Mouse (Mus musculus): ENCODE measurements around the gene Ttc7. TPM values are rescaled to one million over a fixed set of nuclear protein-coding genes. Genes with fewer than 3 reads are reported as not detected.
A peak's percentile ranks its signal among the peaks of the same experiment; 100 is the strongest.

The Ttc7 gene
- polyA plus RNA-seq, 1 experiment from 2014 or later, result 5.8 TPM

DNA sequence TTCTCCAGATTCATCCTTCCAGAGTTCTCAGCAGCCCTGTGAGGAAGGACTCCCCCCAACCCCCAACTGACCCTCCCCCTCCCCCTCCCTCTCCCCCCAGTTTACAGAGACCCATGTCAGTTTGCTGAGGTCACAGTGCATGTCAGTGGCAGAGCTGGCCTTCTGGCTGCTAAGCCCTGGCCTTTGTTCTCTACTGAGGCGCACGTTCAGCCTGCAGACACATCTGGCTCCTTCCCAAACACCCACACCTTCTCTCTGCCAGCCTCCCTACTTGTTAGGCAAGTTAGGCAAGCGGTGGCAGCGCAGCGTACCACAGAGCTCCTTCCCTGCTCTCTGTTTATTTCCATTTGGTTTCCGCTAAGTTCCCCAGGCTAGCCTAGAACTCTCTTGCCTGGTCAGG, 94.8 kb downstream of the Ttc7 start:
- WGBS, result 43% methylated on average over 6 of the region's 6 CpGs
- no peak for ATAC-seq (ENCODE audit: insufficient number of reproducible peaks, insufficient read depth, low FRiP score, low TSS enrichment)
- Histone ChIP-seq H3K4me1 (peaks cover 45% of the 10 kb centered on the region), H3K27ac (peak overlapping the region; percentile 69; the same call in 1 of the 2 replicates), H3K27me3 (no peaks in the 10 kb centered on the region), H3K4me3 (no peak overlapping the region), H3K9me3 (no peaks in the 10 kb centered on the region), H3K36me3 (no peaks in the 10 kb centered on the region), H3K9ac (no peak overlapping the region), H3K4me2 (replicated peaks) (no peak overlapping the region)

DNA sequence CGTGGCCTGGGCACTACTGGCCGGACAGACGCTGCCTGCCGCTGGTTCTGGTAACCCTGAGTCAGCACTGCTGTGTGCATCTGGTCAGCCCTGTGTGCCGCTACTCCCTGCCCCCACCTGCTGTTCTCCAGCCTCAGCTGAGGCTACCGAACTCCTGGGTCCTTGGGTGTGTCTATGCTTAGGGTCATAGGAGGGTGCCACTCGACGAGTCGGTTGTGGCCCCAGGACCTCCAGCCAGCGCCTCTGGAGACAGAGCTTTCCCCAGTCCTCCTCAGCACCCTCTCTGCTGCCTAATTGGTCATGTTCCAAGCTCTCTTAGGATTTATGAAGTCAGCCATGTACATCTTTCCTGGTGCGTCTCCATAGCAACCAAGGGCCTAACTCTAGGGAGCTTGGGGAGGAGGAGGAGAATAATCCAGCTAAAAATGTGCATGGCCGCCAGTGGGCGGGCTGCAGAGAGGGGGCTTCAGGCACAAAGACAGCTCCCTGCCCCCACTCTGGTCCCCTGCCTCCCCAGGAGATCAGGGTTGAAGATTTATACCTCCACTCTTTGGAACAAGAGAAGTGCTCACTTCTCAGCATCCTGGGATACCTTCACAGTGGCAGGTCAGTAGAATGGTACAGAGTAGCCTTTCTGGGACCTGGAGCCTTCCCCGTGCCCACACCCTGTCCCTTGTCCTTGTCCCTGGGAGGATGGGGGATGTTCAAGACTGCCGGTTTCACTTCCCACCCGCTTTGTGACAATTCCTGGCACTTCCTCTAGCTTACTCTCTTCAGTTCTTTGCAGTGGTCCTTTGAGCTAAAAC, 95.9 kb downstream of the Ttc7 start:
- no peaks in the 10 kb centered on the region for H3K27me3 ChIP-seq
- H3K4me2 ChIP-seq (replicated peaks), result no peak overlapping the region
- no peaks in the 10 kb centered on the region for H3K9me3 ChIP-seq
- ATAC-seq (ENCODE audit: insufficient number of reproducible peaks, insufficient read depth, low FRiP score, low TSS enrichment), result no peak
- WGBS, result 61% methylated on average over 16 of the region's 16 CpGs
- H3K36me3 ChIP-seq, result no peaks in the 10 kb centered on the region
- no peak overlapping the region for H3K4me3 ChIP-seq
- H3K9ac ChIP-seq, result no peak overlapping the region
- H3K4me1 ChIP-seq, result peaks cover 45% of the 10 kb centered on the region
- H3K27ac ChIP-seq, result peak overlapping the region; percentile 47

DNA sequence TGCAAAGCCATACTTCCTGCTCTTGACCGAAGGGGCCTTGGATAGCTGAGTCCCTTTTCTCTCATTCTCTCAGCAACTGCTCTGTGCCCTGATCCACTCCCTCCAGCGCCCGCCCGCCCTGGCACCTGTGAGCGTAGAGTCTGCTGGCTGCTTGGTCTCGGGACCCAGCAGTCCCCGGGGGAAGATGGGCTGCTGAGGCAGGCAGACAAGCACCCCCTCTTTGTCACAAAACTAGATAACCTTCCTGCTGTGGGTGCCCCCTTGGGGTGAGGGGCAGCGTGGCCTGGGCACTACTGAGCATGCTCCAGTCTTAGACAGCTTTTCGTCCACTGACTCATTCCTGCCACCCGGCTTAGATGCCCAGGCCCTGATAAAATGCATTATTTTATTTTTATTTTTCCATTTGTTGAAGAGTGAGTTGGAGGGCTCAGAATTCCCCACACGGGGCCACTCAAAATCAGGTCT, 96.5 kb downstream of the Ttc7 start:
- Histone ChIP-seq H3K9me3 (no peaks in the 10 kb centered on the region), H3K4me3 (no peak overlapping the region), H3K4me2 (replicated peaks) (no peak overlapping the region), H3K27ac (peak overlapping the region; percentile 47), H3K4me1 (peaks cover 45% of the 10 kb centered on the region), H3K27me3 (no peaks in the 10 kb centered on the region), H3K36me3 (no peaks in the 10 kb centered on the region), H3K9ac (no peak overlapping the region)
- no peak for ATAC-seq (ENCODE audit: insufficient number of reproducible peaks, insufficient read depth, low FRiP score, low TSS enrichment)
- 76% methylated on average over 11 of the region's 11 CpGs for WGBS

DNA sequence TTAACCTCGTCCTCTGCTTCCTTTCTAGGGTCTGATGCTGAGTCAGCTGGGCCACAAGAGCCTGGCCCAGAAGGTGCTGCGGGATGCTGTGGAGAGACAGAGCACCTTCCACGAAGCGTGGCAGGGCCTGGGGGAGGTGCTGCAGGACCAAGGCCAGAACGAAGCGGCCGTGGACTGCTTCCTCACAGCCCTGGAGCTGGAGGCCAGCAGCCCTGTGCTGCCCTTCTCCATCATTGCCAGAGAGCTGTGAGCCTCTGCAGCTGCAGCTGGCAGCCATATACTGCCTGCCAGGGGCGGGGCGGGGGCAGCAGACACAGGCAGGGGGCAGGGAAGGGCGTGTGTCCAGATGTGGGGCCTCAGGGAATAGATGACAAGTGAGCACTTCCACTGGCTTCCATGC, 97.1 kb downstream of the Ttc7 start:
- peak overlapping the region; percentile 30; the same call in 1 of the 2 replicates for H3K27ac ChIP-seq
- no peak overlapping the region for H3K9ac ChIP-seq
- peaks cover 45% of the 10 kb centered on the region for H3K4me1 ChIP-seq

DNA sequence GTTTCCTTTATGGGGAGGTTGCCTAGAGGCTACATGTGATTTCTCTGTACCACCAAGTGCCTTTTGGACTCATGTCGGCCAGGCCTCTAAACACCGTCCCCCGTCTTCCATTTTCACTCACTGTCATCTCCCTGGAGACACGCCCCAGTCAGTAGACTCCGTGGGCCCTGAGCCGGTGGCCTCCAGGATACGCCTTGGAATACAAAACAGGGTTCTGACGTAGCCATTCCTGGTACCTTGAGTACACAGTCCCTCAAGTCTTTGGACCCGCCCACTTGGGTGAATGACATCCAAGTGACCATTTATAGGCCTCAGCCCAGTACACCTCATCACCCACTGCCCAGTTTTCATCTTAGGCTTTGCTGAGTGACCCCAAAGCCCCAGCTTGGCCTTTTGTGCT, 98.0 kb downstream of the Ttc7 start:
- Histone ChIP-seq H3K27me3 (no peaks in the 10 kb centered on the region), H3K9me3 (no peaks in the 10 kb centered on the region), H3K4me1 (peaks cover 41% of the 10 kb centered on the region), H3K27ac (no peak overlapping the region), H3K9ac (no peak overlapping the region), H3K4me3 (no peak overlapping the region), H3K36me3 (no peaks in the 10 kb centered on the region), H3K4me2 (replicated peaks) (no peak overlapping the region)
- ATAC-seq (ENCODE audit: insufficient number of reproducible peaks, insufficient read depth, low FRiP score, low TSS enrichment), result no peak
- 85% methylated on average over 9 of the region's 9 CpGs for WGBS

More for the DNA sequence above, 97.1 kb downstream of the Ttc7 start:
- Histone ChIP-seq H3K4me3 (no peak overlapping the region), H3K9me3 (no peaks in the 10 kb centered on the region), H3K27me3 (no peaks in the 10 kb centered on the region), H3K36me3 (no peaks in the 10 kb centered on the region), H3K4me2 (replicated peaks) (no peak overlapping the region)
- 49% methylated on average over 10 of the region's 10 CpGs for WGBS
- no peak for ATAC-seq (ENCODE audit: insufficient number of reproducible peaks, insufficient read depth, low FRiP score, low TSS enrichment)

DNA sequence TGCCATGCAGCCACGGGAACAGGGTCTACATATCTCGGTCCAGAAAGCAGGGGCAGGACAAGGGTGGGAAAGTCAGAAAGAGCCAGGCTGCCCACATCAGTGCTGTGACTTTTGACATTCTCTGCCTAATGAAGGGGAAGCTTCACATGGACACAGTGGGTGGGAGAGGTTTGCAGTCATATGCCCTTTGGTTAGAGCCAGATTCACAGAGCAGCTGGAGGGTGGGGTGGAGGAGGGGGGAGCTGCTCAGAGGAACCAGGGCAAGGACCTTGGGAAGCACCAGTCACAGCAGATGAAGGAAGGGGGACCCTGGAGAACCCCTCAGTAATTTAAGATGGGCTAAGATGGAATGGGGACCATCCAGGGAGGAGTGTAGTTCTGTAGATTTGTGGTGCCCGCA, 103.1 kb downstream of the Ttc7 start:
- no peaks in the 10 kb centered on the region for H3K9me3 ChIP-seq
- H3K4me2 ChIP-seq (replicated peaks), result no peak overlapping the region
- H3K9ac ChIP-seq, result no peak overlapping the region
- H3K27me3 ChIP-seq, result no peaks in the 10 kb centered on the region
- H3K36me3 ChIP-seq, result no peaks in the 10 kb centered on the region
- H3K4me1 ChIP-seq, result no peaks in the 10 kb centered on the region
- no peak overlapping the region for H3K4me3 ChIP-seq
- no peak for ATAC-seq (ENCODE audit: insufficient number of reproducible peaks, insufficient read depth, low FRiP score, low TSS enrichment)
- H3K27ac ChIP-seq, result no peak overlapping the region
- 84% methylated on average over 3 of the region's 3 CpGs for WGBS

DNA sequence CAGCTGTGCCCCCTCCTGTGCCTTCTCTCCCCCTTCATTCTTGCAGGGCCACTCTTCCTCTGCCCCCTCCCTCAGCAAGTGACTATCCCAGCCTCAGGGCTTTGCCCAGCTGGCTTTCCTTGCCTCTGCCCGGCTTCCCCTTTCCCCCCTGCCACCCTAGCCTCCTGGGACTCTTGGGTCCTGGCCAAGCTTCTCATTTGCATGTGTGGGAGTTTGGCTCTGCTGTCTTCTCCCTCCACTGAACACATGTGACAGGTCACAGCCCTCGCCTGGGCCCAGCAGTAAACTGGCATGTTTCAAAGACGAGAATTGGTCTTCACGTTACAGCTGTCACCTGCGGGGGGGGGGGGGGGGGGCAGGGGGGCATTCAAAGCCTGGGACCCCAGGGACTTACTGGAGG, 104.4 kb downstream of the Ttc7 start:
- 36% methylated on average over 4 of the region's 5 CpGs for whole genome bisulfite sequencing
- no peak for ATAC-seq (ENCODE audit: insufficient number of reproducible peaks, insufficient read depth, low FRiP score, low TSS enrichment)

DNA sequence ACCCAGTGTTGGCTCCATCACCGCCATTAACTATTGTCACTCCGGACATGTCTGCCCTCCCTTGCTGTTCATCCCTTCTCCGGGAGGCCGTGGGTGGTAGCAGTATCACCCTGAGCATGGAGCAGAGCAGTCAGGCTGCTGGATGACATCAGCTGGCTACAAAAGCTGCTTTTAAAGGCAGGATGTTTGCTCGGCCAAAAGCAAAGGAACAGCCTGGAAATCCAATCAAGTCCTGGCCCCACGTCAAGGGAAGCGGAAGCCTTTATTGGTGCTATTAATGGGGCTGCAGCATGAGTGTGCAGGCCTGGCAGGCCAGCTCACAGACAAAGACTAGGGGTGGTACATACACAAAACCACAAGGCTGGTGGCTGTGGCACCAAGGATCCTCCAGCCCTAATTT, 108.6 kb downstream of the Ttc7 start:
- H3K4me1 ChIP-seq, result no peaks in the 10 kb centered on the region
- no peak overlapping the region for H3K4me2 ChIP-seq (replicated peaks)
- WGBS, result 80% methylated on average over 7 of the region's 7 CpGs
- no peaks in the 10 kb centered on the region for H3K36me3 ChIP-seq
- no peak for ATAC-seq (ENCODE audit: insufficient number of reproducible peaks, insufficient read depth, low FRiP score, low TSS enrichment)
- H3K9me3 ChIP-seq, result no peaks in the 10 kb centered on the region
- H3K9ac ChIP-seq, result no peak overlapping the region
- no peak overlapping the region for H3K27ac ChIP-seq
- H3K27me3 ChIP-seq, result no peaks in the 10 kb centered on the region
- H3K4me3 ChIP-seq, result no peak overlapping the region

More for the DNA sequence above, 104.4 kb downstream of the Ttc7 start:
- Histone ChIP-seq H3K4me3 (no peak overlapping the region), H3K4me1 (no peaks in the 10 kb centered on the region), H3K36me3 (no peaks in the 10 kb centered on the region), H3K9ac (no peak overlapping the region), H3K27me3 (no peaks in the 10 kb centered on the region), H3K4me2 (replicated peaks) (no peak overlapping the region), H3K27ac (no peak overlapping the region), H3K9me3 (no peaks in the 10 kb centered on the region)

DNA sequence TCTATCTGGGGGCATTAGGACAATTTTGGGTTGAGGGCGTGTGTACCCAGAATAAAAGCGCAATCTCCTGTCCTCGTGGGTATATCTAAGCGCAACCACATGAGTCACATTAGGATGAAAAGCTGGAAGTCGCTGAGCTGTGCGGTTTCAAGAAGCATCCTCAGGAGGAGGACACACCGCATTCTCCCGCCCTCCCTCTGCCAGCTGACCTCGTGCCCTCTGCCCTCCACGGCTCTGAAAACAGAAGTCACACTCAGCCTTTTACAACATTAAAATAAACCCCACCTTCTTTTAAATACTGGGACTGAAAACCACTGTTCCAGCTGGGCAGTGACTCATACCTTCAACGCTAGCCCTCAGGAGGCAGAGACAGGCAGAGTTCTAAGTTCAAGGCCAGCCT, 114.4 kb downstream of the Ttc7 start:
- H3K9me3 ChIP-seq, result no peaks in the 10 kb centered on the region
- no peaks in the 10 kb centered on the region for H3K36me3 ChIP-seq
- no peak overlapping the region for H3K9ac ChIP-seq
- no peaks in the 10 kb centered on the region for H3K4me1 ChIP-seq
- no peak overlapping the region for H3K27ac ChIP-seq
- H3K4me3 ChIP-seq, result no peak overlapping the region
- H3K4me2 ChIP-seq (replicated peaks), result no peak overlapping the region
- WGBS, result 59% methylated on average over 11 of the region's 11 CpGs
- H3K27me3 ChIP-seq, result no peaks in the 10 kb centered on the region
- ATAC-seq (ENCODE audit: insufficient number of reproducible peaks, insufficient read depth, low FRiP score, low TSS enrichment), result no peak

DNA sequence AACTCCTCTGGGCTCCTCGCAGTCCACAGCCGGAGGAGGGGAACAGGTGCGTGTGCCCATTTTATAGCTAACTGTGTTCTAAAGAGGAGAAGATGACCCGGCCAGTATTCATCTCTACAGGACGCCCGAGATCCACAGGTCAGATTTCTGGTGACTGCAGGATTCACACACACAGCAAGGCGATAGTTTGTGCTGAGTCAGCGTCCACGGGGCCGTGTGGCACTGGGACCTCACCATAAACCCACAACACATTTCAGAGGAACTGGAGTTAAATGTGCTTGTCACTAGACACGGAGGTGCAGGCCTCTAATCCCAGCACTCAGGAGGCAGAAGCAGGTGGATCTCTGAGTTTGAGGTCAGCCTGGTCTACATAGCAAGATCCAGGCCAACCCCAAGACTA, 119.8 kb downstream of the Ttc7 start:
- Histone ChIP-seq H3K9ac (no peak overlapping the region), H3K4me3 (no peak overlapping the region)
- 89% methylated on average over 11 of the region's 11 CpGs for WGBS

DNA sequence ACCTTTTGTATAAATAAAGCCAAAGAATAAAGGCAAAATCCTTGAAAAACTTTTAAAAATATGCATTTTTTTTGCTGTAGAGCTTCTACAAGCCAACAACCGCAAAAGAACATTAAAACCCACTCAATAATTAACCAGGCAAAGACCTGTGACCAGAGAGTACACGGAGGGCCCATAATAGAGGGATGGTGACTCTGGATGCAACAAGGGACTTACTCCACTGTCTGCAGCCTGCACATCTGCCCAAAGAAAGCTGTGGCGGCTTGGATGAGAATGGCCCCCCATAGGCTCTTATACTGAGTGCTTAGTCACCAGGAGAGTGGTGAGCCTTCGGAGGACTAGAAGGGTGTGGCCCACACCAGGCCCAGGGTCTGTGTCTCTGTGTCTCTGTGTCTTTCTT, 120.8 kb downstream of the Ttc7 start:
- Histone ChIP-seq H3K4me1 (no peaks in the 10 kb centered on the region), H3K4me2 (replicated peaks) (no peak overlapping the region), H3K27me3 (no peaks in the 10 kb centered on the region), H3K9ac (no peak overlapping the region), H3K4me3 (no peak overlapping the region), H3K9me3 (no peaks in the 10 kb centered on the region), H3K36me3 (no peaks in the 10 kb centered on the region), H3K27ac (no peak overlapping the region)
- WGBS, result 84% methylated on average over 4 of the region's 4 CpGs
- no peak for ATAC-seq (ENCODE audit: insufficient number of reproducible peaks, insufficient read depth, low FRiP score, low TSS enrichment)

More for the DNA sequence above, 119.8 kb downstream of the Ttc7 start:
- Histone ChIP-seq H3K9me3 (no peaks in the 10 kb centered on the region), H3K4me1 (no peaks in the 10 kb centered on the region), H3K27ac (no peak overlapping the region), H3K27me3 (no peaks in the 10 kb centered on the region), H3K36me3 (no peaks in the 10 kb centered on the region), H3K4me2 (replicated peaks) (no peak overlapping the region)
- ATAC-seq (ENCODE audit: insufficient number of reproducible peaks, insufficient read depth, low FRiP score, low TSS enrichment), result no peak

DNA sequence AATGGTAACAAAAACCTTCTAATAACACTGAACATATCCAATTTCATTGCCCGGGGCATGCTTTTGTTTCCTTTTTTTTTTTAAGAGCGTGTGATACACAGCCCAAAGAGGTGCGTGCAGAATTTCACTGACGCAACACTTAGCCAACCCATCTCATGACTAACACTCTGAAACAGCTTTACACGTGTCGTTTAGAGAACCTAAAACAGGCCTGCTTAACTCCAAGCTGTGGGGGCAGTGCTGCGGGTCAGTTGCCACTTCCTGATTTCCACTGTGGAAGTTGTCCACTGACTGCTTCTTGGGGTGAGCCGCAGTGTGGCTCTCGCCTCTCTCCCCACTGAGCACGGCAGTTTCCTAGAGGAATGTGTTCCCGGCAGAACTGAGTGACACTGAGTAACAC, 122.9 kb downstream of the Ttc7 start:
- H3K4me3 ChIP-seq, result no peak overlapping the region
- no peak overlapping the region for H3K4me2 ChIP-seq (replicated peaks)
- ATAC-seq (ENCODE audit: insufficient number of reproducible peaks, insufficient read depth, low FRiP score, low TSS enrichment), result no peak
- no peaks in the 10 kb centered on the region for H3K9me3 ChIP-seq
- no peaks in the 10 kb centered on the region for H3K36me3 ChIP-seq
- no peaks in the 10 kb centered on the region for H3K27me3 ChIP-seq
- no peak overlapping the region for H3K27ac ChIP-seq
- no peak overlapping the region for H3K9ac ChIP-seq
- WGBS, result 58% methylated on average over 11 of the region's 11 CpGs
- H3K4me1 ChIP-seq, result no peaks in the 10 kb centered on the region

Measured in embryonic facial prominence, embryonic 12.5 days (tissue).